Mouse (Mus musculus) bone marrow macrophage, adult 2 months (primary cell): Measurements from ENCODE around the gene Tor2a.

Experiments
- CTCF ChIP-seq: IDR thresholded peaks from 2 replicates; pipeline ENCODE4 v1.5.1; 2012; ENCODE audit warnings: low read depth, mild to moderate bottlenecking, low read length, moderate library complexity
- POLR2A ChIP-seq: IDR thresholded peaks from 2 replicates; pipeline ENCODE4 v1.6.1; 2012; ENCODE audit warnings: mild to moderate bottlenecking, low read depth, low read length, borderline replicate concordance

- TF ChIP-seq POLR2A: no peak
- TF ChIP-seq CTCF: no peak
These were observed 20.0 kb upstream of the Tor2a start for GRCm38 (mm10) chr2:32737008-32737407.
